Mouse (Mus musculus): Measurements from ENCODE around the gene Rimkla. TPM values are rescaled to one million over a fixed set of nuclear protein-coding genes. Genes with fewer than 3 reads are reported as not detected.

Rimkla gene
- polyA plus RNA-seq, 1 experiment from 2014 or later: 0.05 TPM

DNA sequence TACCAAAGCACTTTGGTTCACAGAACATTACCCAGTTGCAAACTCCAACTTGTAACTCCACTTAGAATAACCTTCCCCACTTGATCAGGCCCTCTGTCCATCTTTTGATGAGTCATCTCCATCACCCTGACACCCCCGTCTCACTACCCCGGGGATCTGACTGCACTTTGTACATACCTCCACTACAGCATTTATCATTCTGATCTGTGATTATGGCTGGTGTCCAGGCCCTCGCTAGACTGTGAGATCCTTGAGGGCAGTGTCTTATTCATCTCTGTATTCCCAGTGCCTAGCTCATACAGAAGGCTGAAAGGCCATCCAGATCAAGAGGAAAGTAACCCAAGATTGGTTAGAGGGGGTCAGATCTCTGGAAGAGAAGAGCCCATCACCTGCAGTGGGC is 71.2 kb downstream of the Rimkla start:
- Histone ChIP-seq H3K36me3 (ENCODE audit: control insufficient read depth, insufficient read depth) (no peaks in the 10 kb centered on the region), H3K9me3 (replicated peaks; ENCODE audit: control insufficient read depth, low read length) (no peaks in the 10 kb centered on the region), H3K4me3 (ENCODE audit: low read depth, low read length) (peak overlapping the region; percentile 70), H3K4me2 (ENCODE audit: low read depth, low read length) (peak overlapping the region; percentile 90), H3K27ac (ENCODE audit: low read length) (no peak overlapping the region), H3K27me3 (ENCODE audit: control insufficient read depth, insufficient read depth, low read depth, low read length) (no peaks in the 10 kb centered on the region), H3K9ac (ENCODE audit: low read depth, low read length) (peak overlapping the region; percentile 81), H3K4me1 (ENCODE audit: control insufficient read depth, low read depth, low read length) (peaks cover 46% of the 10 kb centered on the region)
- WGBS (ENCODE audit: insufficient replicate concordance): 15% methylated on average over 3 of the region's 3 CpGs
- ATAC-seq (ENCODE audit: low read depth): no peak

- no peak overlapping the region for H3K4me3 ChIP-seq (ENCODE audit: low read depth, low read length)
- ATAC-seq (ENCODE audit: low read depth): peak; percentile 17
- H3K27me3 ChIP-seq (ENCODE audit: control insufficient read depth, insufficient read depth, low read depth, low read length): peaks cover 12% of the 10 kb centered on the region
- no peak overlapping the region for H3K27ac ChIP-seq (ENCODE audit: low read length)
- WGBS (ENCODE audit: insufficient replicate concordance): 28% methylated on average over 3 of the region's 3 CpGs
- H3K9me3 ChIP-seq (replicated peaks; ENCODE audit: control insufficient read depth, low read length): no peaks in the 10 kb centered on the region
- H3K4me2 ChIP-seq (ENCODE audit: low read depth, low read length): peak overlapping the region; percentile 1; the same call in 1 of the 2 replicates
- H3K4me1 ChIP-seq (ENCODE audit: control insufficient read depth, low read depth, low read length): peaks cover 21% of the 10 kb centered on the region
- no peak overlapping the region for H3K9ac ChIP-seq (ENCODE audit: low read depth, low read length)
- H3K36me3 ChIP-seq (ENCODE audit: control insufficient read depth, insufficient read depth): no peaks in the 10 kb centered on the region
These were observed 74.5 kb downstream of the Rimkla start for GRCm38 (mm10) chr4:119417894-119418293.

GRCm38 (mm10) chr4:119417270-119417669 is 75.2 kb downstream of the Rimkla start:
- Histone ChIP-seq H3K4me2 (ENCODE audit: low read depth, low read length) (peak overlapping the region; percentile 1; the same call in 1 of the 2 replicates), H3K27ac (ENCODE audit: low read length) (no peak overlapping the region), H3K4me3 (ENCODE audit: low read depth, low read length) (no peak overlapping the region), H3K27me3 (ENCODE audit: control insufficient read depth, insufficient read depth, low read depth, low read length) (peaks cover 12% of the 10 kb centered on the region), H3K9ac (ENCODE audit: low read depth, low read length) (no peak overlapping the region), H3K9me3 (replicated peaks; ENCODE audit: control insufficient read depth, low read length) (no peaks in the 10 kb centered on the region), H3K36me3 (ENCODE audit: control insufficient read depth, insufficient read depth) (no peaks in the 10 kb centered on the region), H3K4me1 (ENCODE audit: control insufficient read depth, low read depth, low read length) (peaks cover 19% of the 10 kb centered on the region)
- no peak for ATAC-seq (ENCODE audit: low read depth)
- WGBS (ENCODE audit: insufficient replicate concordance): 40% methylated on average over 3 of the region's 3 CpGs

Other genes starting within 250 kb of the Rimkla start
- gene Cldn19, start 237.2 kb downstream of the Rimkla start, polyA plus RNA-seq (2015; fragmentation: Nextera tagmentation; extraction: Ambion mirVana): not detected in 2 replicates
- gene Ybx1, start 198.0 kb downstream of the Rimkla start, polyA plus RNA-seq (2015; fragmentation: Nextera tagmentation; extraction: Ambion mirVana): 150 and 152 TPM in 2 replicates
- gene Ppih, start 172.1 kb downstream of the Rimkla start, polyA plus RNA-seq (2015; fragmentation: Nextera tagmentation; extraction: Ambion mirVana): 37.7 and 45.8 TPM in 2 replicates
- 0.99 and 1.0 TPM in 2 replicates for gene Ccdc30, start 77.1 kb downstream of the Rimkla start, polyA plus RNA-seq (2015; fragmentation: Nextera tagmentation; extraction: Ambion mirVana)
- 12.9 and 13.3 TPM in 2 replicates for gene Ppcs, start 70.2 kb downstream of the Rimkla start, polyA plus RNA-seq (2015; fragmentation: Nextera tagmentation; extraction: Ambion mirVana)
- 0.14 and 0.31 TPM in 2 replicates for gene Zmynd12, start 69.8 kb downstream of the Rimkla start, polyA plus RNA-seq (2015; fragmentation: Nextera tagmentation; extraction: Ambion mirVana)
- 5.3 and 5.4 TPM in 2 replicates for gene Foxj3, start 44.4 kb upstream of the Rimkla start, polyA plus RNA-seq (2015; fragmentation: Nextera tagmentation; extraction: Ambion mirVana)
- gene Frg2f1, start 46.9 kb upstream of the Rimkla start, polyA plus RNA-seq (2015; fragmentation: Nextera tagmentation; extraction: Ambion mirVana): 1.3 and 1.4 TPM in 2 replicates
- gene Guca2a, start 145.1 kb upstream of the Rimkla start, polyA plus RNA-seq (2015; fragmentation: Nextera tagmentation; extraction: Ambion mirVana): 0.55 TPM in 1 of 2 replicates, not detected in the other
- gene Guca2b, start 166.3 kb upstream of the Rimkla start, polyA plus RNA-seq (2015; fragmentation: Nextera tagmentation; extraction: Ambion mirVana): 0.27 and 0.70 TPM in 2 replicates
- gene Hivep3, start 241.2 kb upstream of the Rimkla start, polyA plus RNA-seq (2015; fragmentation: Nextera tagmentation; extraction: Ambion mirVana): 2.1 and 2.3 TPM in 2 replicates